Mouse (Mus musculus) embryonic stem cell, embryonic (primary cell): ENCODE results near the gene Car9.

Source experiments
- CTCF ChIA-PET, 4 experiments: fragments of 300-600 bp in 2 of 4; fragments of 350-600 bp in 2 of 4; sonication (Branson Sonifier 250); formaldehyde crosslinking; loops; one replicate each; lab custom pipeline; 2022; ENCODE audit warnings: inconsistent platforms in 2 of 4; lab: Charles Lee
- POLR2A ChIA-PET, 4 experiments: fragments of 300-600 bp in 2 of 4; fragments of 350-600 bp in 2 of 4; sonication (Branson Sonifier 250); formaldehyde crosslinking; loops; one replicate each; lab custom pipeline; 2022; ENCODE audit warnings: antibody characterized with exemption in 4 of 4, inconsistent platforms in 1 of 4; lab: Charles Lee

Gene Car9

DNA sequence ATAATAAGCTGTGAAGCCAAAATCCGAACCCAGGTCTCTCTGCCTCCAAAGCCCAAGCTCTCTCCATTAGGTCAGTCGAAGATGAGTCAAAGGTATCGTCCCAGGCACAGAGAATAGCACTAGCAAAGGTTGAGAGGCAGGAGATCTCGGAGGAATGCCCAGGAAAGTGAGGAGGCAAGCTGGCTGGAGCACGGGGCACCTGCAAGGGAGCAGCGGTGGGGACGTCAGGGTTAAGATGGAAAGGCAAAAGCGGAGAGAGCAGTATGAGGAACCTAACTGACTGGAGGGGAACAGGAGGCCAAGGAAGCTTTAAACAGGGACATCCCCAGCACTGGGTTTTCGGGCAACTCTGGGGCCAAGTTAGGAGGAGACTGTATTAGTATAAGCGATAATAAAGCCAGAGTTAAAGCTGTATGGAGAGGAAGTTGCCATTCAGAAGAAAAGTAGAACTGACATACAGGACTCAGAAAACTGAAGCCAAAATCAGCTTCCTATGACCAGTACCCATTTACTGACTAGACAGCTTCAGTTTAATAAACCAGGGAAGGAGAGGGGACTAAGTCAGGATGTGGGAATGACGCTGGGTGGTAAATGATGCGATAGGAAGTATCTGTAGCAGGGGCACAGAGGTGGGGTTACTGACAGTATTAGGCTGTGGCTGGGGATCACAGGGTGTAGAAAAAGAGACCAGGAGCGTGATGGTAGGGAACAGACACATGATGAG is 52.9 kb downstream of the Car9 start:
- CTCF ChIA-PET: interaction anchor here in 3 of 4 experiments (0.9 to 2.4 kb wide), 6 partner anchors 19 to 35 kb away, joined by 3 to 10 read pairs (median 4); partner anchors contain the start of genes Gba2 (in 1 of the 3) and Rgp1 (in 1 of the 3)
- POLR2A ChIA-PET: interaction anchor here (0.6 to 14.2 kb wide), 23 partner anchors 7 to 559 kb away, joined by 3 to 293 read pairs (median 4); partner anchors contain the start of genes Gba2 (in 3 of the 4), Rgp1 (in 3 of the 4), Ccdc107 (in 1 of the 4) and Msmp (in 1 of the 4)

DNA sequence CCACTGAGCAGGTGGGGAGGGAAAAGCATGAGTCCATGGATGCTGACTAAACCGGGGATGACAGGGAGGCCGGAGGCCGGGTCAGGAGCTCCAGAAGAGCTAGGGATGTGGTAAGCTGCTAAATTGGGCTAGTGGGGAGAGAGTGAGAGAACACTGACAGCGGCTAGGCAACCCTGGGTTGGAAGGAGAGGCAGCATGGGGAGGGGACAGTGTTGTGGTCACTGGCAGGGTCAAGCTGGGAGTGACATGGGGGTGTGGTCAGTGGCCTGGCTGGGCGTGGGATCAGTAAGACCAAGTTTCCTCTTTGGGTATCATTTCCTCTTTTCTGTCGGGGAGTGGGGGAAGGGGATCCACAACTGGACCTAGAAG is 53.5 kb downstream of the Car9 start:
- ChIA-PET CTCF (interaction anchor here in 1 of 4 experiments (1.0 kb wide), 1 partner anchor 19 kb away, joined by 5 read pairs; the partner anchor contains the start of genes Gba2 and Rgp1), POLR2A (interaction anchor here in 3 of 4 experiments (0.6 to 14.2 kb wide), 16 partner anchors 8 to 731 kb away, joined by 3 to 293 read pairs (median 4); partner anchors contain the start of genes Gba2 (in 2 of the 3), Rgp1 (in 2 of the 3), Ccdc107 (in 1 of the 3) and Msmp (in 1 of the 3))

DNA sequence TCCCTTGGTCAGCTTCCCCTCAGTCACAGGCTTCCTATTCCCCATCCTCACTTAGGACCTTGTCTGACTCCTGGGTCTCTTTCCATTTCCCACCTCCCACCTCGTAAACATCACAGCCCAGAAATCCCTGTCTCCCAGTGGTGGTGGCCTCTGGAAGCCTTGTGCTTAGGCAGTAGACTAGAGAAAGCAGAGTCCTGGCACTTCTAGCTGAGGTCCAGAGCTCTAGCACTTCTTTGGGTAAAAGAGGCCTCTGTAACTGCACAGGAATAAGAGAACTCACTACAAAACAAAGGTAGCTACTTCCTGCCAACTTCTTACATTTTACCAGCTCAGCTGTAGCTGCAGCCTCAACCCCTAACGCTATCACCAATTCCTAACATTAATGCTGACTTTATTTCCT is 54.2 kb downstream of the Car9 start:
- ChIA-PET CTCF (interaction anchor here in 2 of 4 experiments (1.5 to 2.0 kb wide), 2 partner anchors 109 to 129 kb away, joined by 3 to 4 read pairs; no protein-coding TSS in a partner anchor), POLR2A (interaction anchor here in 3 of 4 experiments (1.0 to 14.2 kb wide), 15 partner anchors 10 to 146 kb away, joined by 3 to 293 read pairs (median 11); partner anchors contain the start of genes Gba2 (in 3 of the 3), Rgp1 (in 3 of the 3), Arhgef39 (in 1 of the 3) and Ccdc107 (in 1 of the 3))

GRCm38 (mm10) chr4:43561436-43561996 is 54.8 kb downstream of the Car9 start:
- POLR2A ChIA-PET: interaction anchor here (0.6 to 14.2 kb wide), 48 partner anchors 9 to 1823 kb away, joined by 3 to 293 read pairs (median 6); partner anchors contain the start of genes Gba2 (in 4 of the 4), Rgp1 (in 4 of the 4), Hint2 (in 2 of the 4) and Msmp (in 2 of the 4)
- CTCF ChIA-PET: interaction anchor here in 3 of 4 experiments (1.4 to 2.2 kb wide), 9 partner anchors 12 to 130 kb away, joined by 3 to 11 read pairs (median 4); partner anchors contain the start of genes Gba2 (in 1 of the 3) and Rgp1 (in 1 of the 3)

DNA sequence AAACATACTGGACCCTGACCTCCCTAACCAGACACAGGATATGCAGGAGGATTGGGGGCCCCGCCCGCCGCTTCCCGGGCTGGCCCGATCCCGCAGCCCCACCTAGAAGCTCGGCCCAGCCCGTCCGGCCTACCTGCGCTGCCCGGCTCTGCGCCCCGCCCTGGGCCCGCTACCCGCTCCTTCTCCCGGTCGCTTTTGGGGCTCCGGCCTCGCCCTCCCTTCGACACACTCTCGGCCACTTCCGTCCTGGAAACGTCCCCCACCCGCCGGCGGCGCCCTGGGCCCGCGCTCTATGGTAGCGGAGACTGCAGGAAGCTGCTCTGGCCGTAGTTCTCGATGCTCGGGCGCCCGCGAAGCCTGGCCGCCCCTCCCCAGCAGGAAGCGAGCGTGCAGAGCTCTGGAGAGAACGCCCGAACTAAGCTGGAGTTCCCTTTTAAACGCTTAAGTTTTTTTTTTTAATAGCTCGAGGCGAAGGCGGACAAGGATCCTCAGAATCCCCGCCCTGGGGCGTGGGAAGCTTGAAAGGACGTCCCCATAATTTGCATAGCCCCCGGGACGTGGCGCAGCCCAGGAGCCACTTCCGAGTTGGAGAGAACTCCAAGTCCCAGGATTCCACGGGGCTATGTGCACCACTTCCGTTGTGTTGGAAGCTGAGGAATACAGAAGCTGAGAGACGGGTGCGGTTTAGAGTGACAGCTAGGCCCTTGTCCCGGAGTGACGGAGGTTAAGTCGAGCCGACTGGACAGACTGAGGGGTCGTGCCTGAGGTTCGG is 55.4 kb downstream of the Car9 start, which contains the start of the genes Creb3 and Tln1:
Gene Creb3 (plus strand): TSS at position 336 of the 772 bp plus-strand sequence.
Gene Tln1 (minus strand): TSS at position 695 of the 772 bp plus-strand sequence.
- POLR2A ChIA-PET: interaction anchor here (0.5 to 14.2 kb wide), 96 partner anchors 8 to 1993 kb away, joined by 3 to 293 read pairs (median 5); partner anchors contain the start of genes Gba2 (in 4 of the 4), Rgp1 (in 4 of the 4), Ccdc107 (in 3 of the 4) and Arhgef39 (in 2 of the 4)
- CTCF ChIA-PET: interaction anchor here (0.5 to 2.2 kb wide), 33 partner anchors 9 to 536 kb away, joined by 3 to 11 read pairs (median 4); partner anchors contain the start of genes Arhgef39 (in 2 of the 4), Gba2 (in 2 of the 4), Rgp1 (in 2 of the 4) and Npr2 (in 1 of the 4)

DNA sequence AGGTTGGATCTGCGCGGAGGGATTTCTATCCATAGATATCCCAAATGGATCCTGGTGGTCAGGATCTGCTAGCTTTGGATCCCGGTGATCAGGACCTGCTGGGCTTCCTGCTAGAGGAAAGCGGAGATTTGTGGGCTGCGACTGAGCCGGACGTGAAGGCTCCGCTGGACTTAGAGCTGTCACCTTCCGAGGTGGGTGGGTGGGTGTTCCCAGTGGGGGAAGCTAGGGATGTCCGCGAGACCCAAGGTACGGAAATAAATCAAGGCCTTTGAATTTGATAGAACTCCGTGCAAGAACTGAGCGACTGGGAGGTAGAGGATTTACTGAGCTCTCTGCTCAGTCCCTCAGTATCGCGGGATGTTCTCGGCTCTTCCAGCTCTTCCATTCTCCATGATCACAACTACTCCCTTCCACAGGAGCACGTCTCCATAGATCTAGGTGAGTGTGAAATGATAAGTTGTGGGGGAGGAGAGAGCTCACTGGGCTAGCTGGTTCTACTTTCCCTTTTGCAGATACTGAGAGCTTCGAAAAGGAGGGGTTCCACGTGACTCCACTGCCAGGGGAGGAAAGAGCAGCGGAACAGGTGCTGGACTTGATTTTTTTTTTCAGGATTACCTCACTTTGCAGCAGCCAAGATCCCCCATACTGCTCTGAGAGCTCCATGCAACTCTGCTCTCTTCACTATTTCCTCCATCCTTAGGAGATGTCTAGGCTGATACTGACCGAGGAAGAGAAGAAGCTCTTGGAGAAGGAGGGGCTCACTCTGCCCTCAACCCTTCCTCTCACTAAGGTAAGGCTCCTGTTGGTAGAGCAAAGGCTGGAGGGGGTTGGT is 56.2 kb downstream of the Car9 start:
- POLR2A ChIA-PET: interaction anchor here (0.5 to 14.2 kb wide), 95 partner anchors 8 to 1993 kb away, joined by 3 to 293 read pairs (median 5); partner anchors contain the start of genes Gba2 (in 4 of the 4), Rgp1 (in 4 of the 4), Ccdc107 (in 3 of the 4) and Arhgef39 (in 2 of the 4)
- CTCF ChIA-PET: interaction anchor here (0.5 to 2.2 kb wide), 33 partner anchors 8 to 537 kb away, joined by 3 to 11 read pairs (median 4); partner anchors contain the start of genes Arhgef39 (in 2 of the 4), Gba2 (in 2 of the 4), Rgp1 (in 2 of the 4) and Npr2 (in 1 of the 4)
